Mouse (Mus musculus): ENCODE data around the gene Serpina3a. TPM values are rescaled to one million over a fixed set of nuclear protein-coding genes. Genes with fewer than 3 reads are reported as not detected.

Gene Serpina3a
- polyA plus RNA-seq (2015; fragmentation: Illumina TruSeq; extraction: RNeasy Lipid Tissue Mini Kit (QIAGEN cat#74804); ENCODE audit: insufficient read depth, low read depth, low replicate concordance), result not detected

GRCm38 (mm10) chr12:104112333-104112732, at the start of gene Serpina3a:
Serpina3a (plus strand) TSS chr12:104112724.

GRCm38 (mm10) chr12:104100768-104101167, 11.8 kb upstream of the Serpina3a start, which contains the start of gene Serpina5:
Serpina5 (plus strand) TSS chr12:104101113.

GRCm38 (mm10) chr12:104127696-104128095, 15.2 kb downstream of the Serpina3a start, which contains the start of gene Serpina3b:
Serpina3b (plus strand) TSS chr12:104127996.

GRCm38 (mm10) chr12:104153656-104154055, 41.1 kb downstream of the Serpina3a start, which contains the start of gene Serpina3c:
Serpina3c (minus strand) TSS chr12:104153870.

Other genes with a start within 250 kb of the Serpina3a start
- not detected for gene Serpina1a, start 249.2 kb upstream of the Serpina3a start, polyA plus RNA-seq (2015; fragmentation: Illumina TruSeq; extraction: RNeasy Lipid Tissue Mini Kit (QIAGEN cat#74804); ENCODE audit: insufficient read depth, low read depth, low replicate concordance)
- gene Serpina1c, start 207.8 kb upstream of the Serpina3a start, polyA plus RNA-seq (2015; fragmentation: Illumina TruSeq; extraction: RNeasy Lipid Tissue Mini Kit (QIAGEN cat#74804); ENCODE audit: insufficient read depth, low read depth, low replicate concordance), result not detected
- not detected for gene Serpina1e, start 153.7 kb upstream of the Serpina3a start, polyA plus RNA-seq (2015; fragmentation: Illumina TruSeq; extraction: RNeasy Lipid Tissue Mini Kit (QIAGEN cat#74804); ENCODE audit: insufficient read depth, low read depth, low replicate concordance)
- gene Serpina11, start 122.8 kb upstream of the Serpina3a start, polyA plus RNA-seq (2015; fragmentation: Illumina TruSeq; extraction: RNeasy Lipid Tissue Mini Kit (QIAGEN cat#74804); ENCODE audit: insufficient read depth, low read depth, low replicate concordance), result not detected
- not detected for gene Serpina9, start 99.0 kb upstream of the Serpina3a start, polyA plus RNA-seq (2015; fragmentation: Illumina TruSeq; extraction: RNeasy Lipid Tissue Mini Kit (QIAGEN cat#74804); ENCODE audit: insufficient read depth, low read depth, low replicate concordance)
- gene Serpina12, start 68.3 kb upstream of the Serpina3a start, polyA plus RNA-seq (2015; fragmentation: Illumina TruSeq; extraction: RNeasy Lipid Tissue Mini Kit (QIAGEN cat#74804); ENCODE audit: insufficient read depth, low read depth, low replicate concordance), result not detected
- gene Serpina5, start 11.6 kb upstream of the Serpina3a start, polyA plus RNA-seq (2015; fragmentation: Illumina TruSeq; extraction: RNeasy Lipid Tissue Mini Kit (QIAGEN cat#74804); ENCODE audit: insufficient read depth, low read depth, low replicate concordance), result not detected
- gene Serpina3b, start 15.3 kb downstream of the Serpina3a start, polyA plus RNA-seq (2015; fragmentation: Illumina TruSeq; extraction: RNeasy Lipid Tissue Mini Kit (QIAGEN cat#74804); ENCODE audit: insufficient read depth, low read depth, low replicate concordance), result not detected
- gene Serpina3c, start 41.1 kb downstream of the Serpina3a start, polyA plus RNA-seq (2015; fragmentation: Illumina TruSeq; extraction: RNeasy Lipid Tissue Mini Kit (QIAGEN cat#74804); ENCODE audit: insufficient read depth, low read depth, low replicate concordance), result 0.48 TPM
- not detected for gene Serpina3f, start 101.8 kb downstream of the Serpina3a start, polyA plus RNA-seq (2015; fragmentation: Illumina TruSeq; extraction: RNeasy Lipid Tissue Mini Kit (QIAGEN cat#74804); ENCODE audit: insufficient read depth, low read depth, low replicate concordance)
- not detected for gene Serpina3g, start 123.5 kb downstream of the Serpina3a start, polyA plus RNA-seq (2015; fragmentation: Illumina TruSeq; extraction: RNeasy Lipid Tissue Mini Kit (QIAGEN cat#74804); ENCODE audit: insufficient read depth, low read depth, low replicate concordance)
- gene Serpina3i, start 150.4 kb downstream of the Serpina3a start, polyA plus RNA-seq (2015; fragmentation: Illumina TruSeq; extraction: RNeasy Lipid Tissue Mini Kit (QIAGEN cat#74804); ENCODE audit: insufficient read depth, low read depth, low replicate concordance), result not detected
- not detected for gene Serpina3j, start 201.8 kb downstream of the Serpina3a start, polyA plus RNA-seq (2015; fragmentation: Illumina TruSeq; extraction: RNeasy Lipid Tissue Mini Kit (QIAGEN cat#74804); ENCODE audit: insufficient read depth, low read depth, low replicate concordance)
- not detected for gene Serpina3k, start 225.8 kb downstream of the Serpina3a start, polyA plus RNA-seq (2015; fragmentation: Illumina TruSeq; extraction: RNeasy Lipid Tissue Mini Kit (QIAGEN cat#74804); ENCODE audit: insufficient read depth, low read depth, low replicate concordance)
- gene Serpina3m, start 225.8 kb downstream of the Serpina3a start, polyA plus RNA-seq (2015; fragmentation: Illumina TruSeq; extraction: RNeasy Lipid Tissue Mini Kit (QIAGEN cat#74804); ENCODE audit: insufficient read depth, low read depth, low replicate concordance), result not detected

Data from pancreas, adult 10 weeks (tissue).